Mouse (Mus musculus): ENCODE measurements around the gene Pcsk5.

GRCm38 (mm10) chr19:17554571-17554970 is 282.9 kb downstream of the Pcsk5 start:
- TF ChIP-seq POLR2A (IDR thresholded peaks at IDR 0.05; ENCODE audit: insufficient read length, low read depth): no peak
- TF ChIP-seq E2F4 (IDR thresholded peaks at IDR 0.05; ENCODE audit: insufficient read depth): no peak
- TF ChIP-seq CEBPB (IDR thresholded peaks at IDR 0.05; ENCODE audit: insufficient read depth, poor library complexity, severe bottlenecking): no peak
- TF ChIP-seq MYOD1 (IDR thresholded peaks at IDR 0.05; ENCODE audit: control insufficient read depth in 1 of 3, insufficient read length in 2 of 3, low read depth in 2 of 3): no peak
- no peak for TF ChIP-seq SRF (IDR thresholded peaks at IDR 0.05; ENCODE audit: control insufficient read depth, insufficient read length, low read depth)
- TF ChIP-seq MYOG (IDR thresholded peaks at IDR 0.05; ENCODE audit: control insufficient read depth in 1 of 3, insufficient read depth in 1 of 3, insufficient read length in 2 of 3, low read depth in 2 of 3): no peak
- no peak for TF ChIP-seq TCF3 (IDR thresholded peaks at IDR 0.05; ENCODE audit: insufficient read length, low read depth)
- no peak for TF ChIP-seq POLR2AphosphoS2 (IDR thresholded peaks at IDR 0.05; ENCODE audit: insufficient read length, low read depth)

All from myocyte (in vitro differentiated cells).